Mouse (Mus musculus) hematopoietic stem cell, adult 5-6 weeks (primary cell): ENCODE measurements at regions not wholly inside any gene's neighbourhood (a gene's known extent, or its start where the extent isn't known, plus 50 kb on each side); places are given as distances from the start of the nearest gene placed in this dataset.

Experiments
- ATAC-seq, 2 experiments: fragments of 125-278 bp in 1 of 2; replicated peaks in 1 of 2; 2 replicates each; pipeline ENCODE4 v1.8.0; 2016 to 2017; ENCODE audit warnings: inconsistent platforms in 2 of 2, mild to moderate bottlenecking in 2 of 2, moderate number of reproducible peaks in 2 of 2, low read depth in 1 of 2, moderate TSS enrichment in 1 of 2; ENCODE audit not compliant: low FRiP score in 2 of 2, poor library complexity in 2 of 2, severe bottlenecking in 2 of 2, insufficient read depth in 1 of 2, low TSS enrichment in 1 of 2

- ATAC-seq: peak; percentile 53 to 56; a peak in 2 of 4 replicates
Observed at GRCm38 (mm10) chr12:9166218-9166908, 136.6 kb downstream of the Ttc32 start.

DNA sequence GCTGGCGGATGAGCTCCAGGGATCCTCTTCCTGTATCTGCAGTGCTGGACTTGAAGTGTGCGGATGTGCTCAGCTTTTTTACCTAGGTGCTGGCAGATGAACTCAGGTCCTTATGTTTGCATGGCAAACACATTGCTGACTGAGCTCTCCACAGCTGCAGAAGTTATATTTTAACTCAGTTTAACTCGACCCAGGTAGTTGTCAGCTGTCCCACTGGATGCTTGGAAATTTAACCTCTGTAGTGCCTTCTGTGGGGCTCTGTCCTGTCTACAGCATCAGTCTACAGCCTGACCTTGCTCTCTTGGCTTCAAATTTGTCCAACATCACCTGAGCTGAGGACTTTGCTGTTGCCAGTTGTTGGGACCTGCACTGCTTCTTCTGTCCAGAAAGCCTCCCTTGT, 139.2 kb downstream of the Ttc32 start:
- no peak for ATAC-seq

DNA sequence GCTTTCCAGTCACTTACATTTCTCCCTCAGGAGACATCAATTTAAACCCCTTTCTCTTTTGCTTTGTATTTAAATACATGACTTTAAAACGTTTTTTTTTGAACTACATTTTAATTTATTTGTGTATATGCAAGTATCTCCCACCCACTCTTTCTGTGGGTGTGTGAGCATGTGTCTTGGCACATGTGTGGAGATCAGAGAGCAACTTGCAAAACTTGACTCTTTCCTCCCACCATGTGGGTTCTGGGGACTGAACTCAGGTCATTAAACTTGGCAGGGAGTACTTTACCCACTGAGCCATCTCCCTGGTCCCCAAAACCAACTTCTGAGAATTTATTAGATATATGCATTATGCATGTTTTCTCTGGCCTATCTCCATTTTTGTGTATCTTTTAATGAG, 143.9 kb downstream of the Ttc32 start:
- ATAC-seq: no peak

DNA sequence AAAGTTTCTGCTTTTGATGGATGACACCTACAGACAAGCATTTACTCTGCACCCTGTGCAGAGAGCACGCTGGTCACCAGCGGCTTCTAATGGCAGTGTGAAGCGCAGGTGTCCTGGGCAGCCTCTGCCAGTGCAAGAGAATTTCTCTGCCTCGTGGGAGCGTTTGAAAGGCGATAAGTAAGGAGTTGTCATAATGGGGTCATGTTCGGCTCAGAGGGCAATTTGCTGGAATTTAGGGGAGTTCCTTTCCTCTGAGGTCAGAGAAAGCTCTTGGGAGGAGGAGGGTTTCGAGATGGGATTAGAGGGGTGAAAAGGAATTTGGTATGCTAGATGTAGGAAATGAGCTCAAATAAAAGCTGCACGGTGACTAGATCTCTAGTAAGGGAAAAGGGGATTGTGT, 144.5 kb downstream of the Ttc32 start:
- ATAC-seq: no peak

- no peak for ATAC-seq
Observed at GRCm38 (mm10) chr12:9176198-9176597, 146.4 kb downstream of the Ttc32 start.

DNA sequence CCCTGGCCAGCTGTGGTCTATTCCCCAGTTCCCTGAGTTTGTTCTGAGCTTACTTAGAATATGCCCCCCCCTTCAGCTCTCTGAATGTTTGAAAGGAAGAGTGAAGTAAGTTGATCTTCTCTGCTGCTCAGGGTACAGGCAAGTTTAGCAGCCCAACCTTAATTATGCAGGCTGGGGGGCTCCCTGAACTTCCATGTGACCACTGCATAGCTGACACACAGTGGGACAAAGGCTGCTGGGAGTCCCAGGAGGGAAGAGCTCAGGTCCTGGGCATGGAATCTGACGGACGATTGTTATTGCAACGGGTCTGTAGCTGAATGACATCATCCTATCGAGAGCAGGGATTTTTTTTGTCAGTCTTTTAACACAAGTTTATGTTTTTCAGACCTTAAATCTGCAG, 148.8 kb downstream of the Ttc32 start:
- ATAC-seq: no peak

- ATAC-seq: no peak
Observed at GRCm38 (mm10) chr12:9180677-9181076, 150.9 kb downstream of the Ttc32 start.

DNA sequence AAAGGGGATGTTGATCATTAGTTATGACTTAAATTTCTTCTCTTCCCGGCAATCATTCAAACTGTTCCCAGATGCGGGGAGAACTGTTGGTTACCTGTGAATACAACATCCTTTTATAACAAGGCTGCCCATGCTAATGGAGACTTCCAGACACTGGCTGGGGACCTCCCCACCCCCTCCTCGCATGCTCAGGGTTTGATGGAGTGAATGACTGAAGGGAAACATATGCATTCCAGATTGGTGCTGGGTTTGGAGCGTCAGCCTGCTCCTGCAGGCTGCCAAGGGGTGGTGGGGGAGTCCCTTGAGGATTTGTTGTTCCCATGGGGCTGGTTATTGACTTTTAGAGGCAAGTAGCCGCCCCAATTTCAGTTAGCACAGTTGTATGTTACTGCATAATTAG, 161.9 kb downstream of the Ttc32 start:
- ATAC-seq: no peak

DNA sequence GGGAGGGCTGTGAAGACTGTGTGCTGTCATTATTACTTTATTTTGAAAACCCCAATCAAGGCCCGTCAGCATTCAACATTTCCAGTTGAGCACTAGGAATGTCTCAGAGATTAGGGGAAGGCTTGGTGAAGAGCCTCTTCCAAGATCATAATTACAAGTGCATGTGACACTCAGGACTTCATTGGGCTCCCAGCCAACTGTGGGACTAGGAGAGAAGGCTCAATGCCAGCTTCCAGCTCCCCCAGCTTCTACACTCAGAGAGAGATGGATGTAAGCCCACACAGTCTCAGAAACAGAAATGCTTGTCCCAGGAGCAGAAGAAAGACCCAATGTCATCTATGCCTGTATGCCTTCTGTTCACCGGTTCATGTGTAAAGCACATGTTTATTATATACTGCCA, 169.5 kb downstream of the Ttc32 start:
- no peak for ATAC-seq

DNA sequence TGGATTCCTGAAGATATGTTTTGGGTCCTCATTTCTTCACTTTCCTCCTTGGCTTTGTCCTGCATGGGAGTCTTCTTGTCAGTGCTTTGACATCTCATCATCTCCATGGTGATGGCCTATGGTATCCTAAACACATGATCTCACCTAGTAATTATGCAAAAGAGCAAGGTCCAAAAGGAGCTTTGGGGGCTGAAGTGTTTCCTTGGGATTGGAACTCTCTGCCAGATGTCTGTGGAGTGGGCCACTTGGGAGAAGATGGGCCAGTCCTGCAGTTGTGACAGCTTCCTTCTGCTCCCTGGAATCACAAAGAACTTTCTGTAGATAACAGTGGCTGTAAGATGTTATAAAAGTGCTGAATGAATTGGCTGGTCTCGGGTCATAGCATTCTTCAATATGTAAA, 182.4 kb downstream of the Ttc32 start:
- ATAC-seq: no peak

DNA sequence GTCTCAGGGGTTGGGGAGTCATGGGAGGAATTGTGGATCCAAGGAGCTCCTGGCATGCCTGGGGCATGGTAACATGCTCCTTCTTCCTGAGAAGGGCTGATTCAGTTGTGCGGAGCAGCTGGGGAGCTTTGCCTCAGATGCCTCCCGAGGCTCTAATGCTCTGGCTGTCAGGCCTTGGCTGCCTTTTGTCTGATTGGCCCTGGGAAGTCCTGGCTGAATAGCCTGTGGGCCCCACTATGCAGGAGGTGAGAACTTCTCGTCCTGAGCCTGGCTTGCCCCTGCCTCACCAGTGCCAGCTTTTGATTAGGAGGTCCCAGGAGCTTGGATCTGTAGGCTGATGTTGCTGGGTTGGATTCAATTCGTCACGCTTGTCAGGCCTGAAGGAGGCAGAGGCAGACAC, 195.2 kb downstream of the Ttc32 start:
- ATAC-seq: no peak

- ATAC-seq: no peak
Observed at GRCm38 (mm10) chr12:9227901-9228300, 198.1 kb downstream of the Ttc32 start.

GRCm38 (mm10) chr12:9228486-9228885, 198.7 kb downstream of the Ttc32 start:
- ATAC-seq: no peak

DNA sequence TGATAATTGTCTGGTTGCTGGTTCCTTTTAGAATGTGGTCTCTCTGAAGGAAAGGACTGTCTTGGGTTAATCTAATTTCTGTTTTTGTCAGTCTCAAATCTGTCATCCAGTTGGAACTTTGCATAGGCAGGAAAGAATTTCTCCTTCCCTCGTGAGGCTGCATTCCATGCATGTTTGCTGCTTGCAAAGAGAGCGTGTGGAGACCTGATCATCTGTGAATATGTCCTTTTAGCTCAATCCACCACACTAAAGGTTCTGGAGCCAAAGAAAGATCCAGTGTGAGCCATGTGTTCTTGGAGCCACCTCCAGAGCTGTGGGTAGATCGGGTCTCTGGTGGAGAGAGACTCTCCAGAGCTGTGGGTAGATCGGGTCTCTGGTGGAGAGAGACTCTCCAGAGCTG, 200.2 kb downstream of the Ttc32 start:
- ATAC-seq: no peak

DNA sequence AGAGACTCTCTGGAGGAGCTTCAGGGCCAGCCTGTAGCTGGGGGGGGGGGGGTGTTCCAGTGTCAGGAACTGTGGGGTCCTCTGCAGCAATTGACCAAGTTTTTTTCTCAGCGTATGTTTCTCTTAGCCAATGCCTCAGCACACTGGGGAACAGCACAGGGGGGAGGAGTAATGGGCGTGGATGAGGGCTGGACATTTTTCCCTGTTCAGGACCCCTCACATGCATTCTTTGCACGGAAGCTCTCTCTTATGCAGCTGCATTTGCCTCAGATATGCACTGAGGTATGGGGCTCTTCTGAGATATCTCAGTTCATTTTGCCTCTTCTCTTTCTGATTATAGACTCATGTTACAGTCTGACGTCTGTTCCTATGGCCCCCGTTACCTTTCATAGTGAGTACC, 200.8 kb downstream of the Ttc32 start:
- no peak for ATAC-seq

DNA sequence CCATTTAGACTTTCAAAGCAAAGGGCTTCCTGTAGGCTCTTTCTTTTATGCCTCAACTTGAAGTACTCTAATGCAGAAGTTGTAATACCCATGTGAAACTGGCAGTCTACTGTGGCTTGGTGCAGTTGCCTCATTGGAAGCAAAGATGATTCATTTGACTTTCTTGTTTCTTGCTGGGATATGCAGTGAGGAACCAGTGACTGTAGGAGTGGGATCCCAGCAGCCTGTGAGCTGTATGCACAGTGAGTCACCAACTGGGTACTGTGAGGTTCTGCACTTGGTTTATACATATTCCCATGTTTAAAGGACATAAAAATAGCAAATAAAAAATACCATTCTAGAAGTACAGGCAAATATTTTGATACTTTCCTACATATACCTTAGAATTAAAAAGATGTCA, 202.6 kb downstream of the Ttc32 start:
- no peak for ATAC-seq

GRCm38 (mm10) chr12:9235866-9236265, 206.1 kb downstream of the Ttc32 start:
- ATAC-seq: no peak

DNA sequence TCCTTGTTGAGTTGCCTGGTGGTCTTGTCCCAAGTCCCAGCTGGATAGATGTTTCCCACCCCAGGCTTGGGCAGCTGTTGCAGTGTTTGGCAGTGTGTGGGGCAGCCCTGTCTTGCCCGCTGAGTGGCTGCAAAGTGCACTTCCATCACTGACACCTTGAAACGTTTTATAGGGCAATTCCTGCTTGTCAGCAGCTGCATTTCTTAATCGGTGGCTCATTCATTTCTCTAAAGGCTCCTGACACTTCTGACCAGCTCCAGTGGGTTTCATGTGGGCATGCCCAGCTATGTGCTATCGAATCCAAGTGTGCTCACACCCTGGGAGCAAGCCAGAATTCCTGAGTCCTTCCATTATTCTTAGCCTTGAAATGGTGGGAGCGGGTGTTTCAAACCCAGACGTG, 207.7 kb downstream of the Ttc32 start:
- no peak for ATAC-seq

DNA sequence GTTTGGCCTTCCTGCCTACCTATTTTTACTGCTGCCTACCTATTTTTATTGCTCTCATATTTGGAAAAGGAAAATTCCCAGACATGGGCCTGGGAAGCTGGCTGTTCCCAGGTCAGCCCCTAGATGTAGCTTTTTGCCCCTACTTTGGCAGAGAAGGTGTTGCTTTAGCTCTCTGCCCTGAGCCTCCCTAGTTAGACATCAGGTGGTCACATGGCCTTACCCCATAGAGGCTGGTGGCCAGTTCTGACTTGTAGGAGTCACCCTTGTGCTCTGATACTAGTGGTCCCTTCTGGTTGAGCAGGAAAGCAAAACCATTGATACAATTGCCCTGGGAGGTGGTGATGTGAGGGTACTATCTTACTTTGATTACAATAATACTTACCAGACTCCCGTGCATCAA, 208.2 kb downstream of the Ttc32 start:
- no peak for ATAC-seq

- no peak for ATAC-seq
Observed at GRCm38 (mm10) chr12:9247506-9247905, 217.7 kb downstream of the Ttc32 start.
